Mouse (Mus musculus) bone marrow macrophage, adult 2 months (primary cell): ENCODE data around the gene Tbcd. TPM values are rescaled to one million over a fixed set of nuclear protein-coding genes. Genes with fewer than 3 reads are reported as not detected.

Experiments
- H3K27ac ChIP-seq: 2 replicates; pipeline ENCODE4 v1.5.1; 2012; ENCODE audit warnings: low read depth, low read length; ENCODE audit not compliant: insufficient read depth
- H3K4me1 ChIP-seq: 2 replicates; pipeline ENCODE4 v1.6.1; 2012; ENCODE audit warnings: low read length; ENCODE audit not compliant: control insufficient read depth, insufficient read depth
- H3K4me3 ChIP-seq: 2 replicates; pipeline ENCODE4 v1.5.1; 2012; ENCODE audit warnings: mild to moderate bottlenecking, low read length, moderate library complexity; ENCODE audit not compliant: insufficient read depth
- CTCF ChIP-seq: IDR thresholded peaks from 2 replicates; pipeline ENCODE4 v1.5.1; 2012; ENCODE audit warnings: low read depth, mild to moderate bottlenecking, low read length, moderate library complexity
- POLR2A ChIP-seq: IDR thresholded peaks from 2 replicates; pipeline ENCODE4 v1.6.1; 2012; ENCODE audit warnings: mild to moderate bottlenecking, low read depth, low read length, borderline replicate concordance
- polyA plus RNA-seq: library from polyadenylated mRNA; stranded (reverse); fragments of >200 nt; gene quantifications from 2 replicates; pipeline ENCODE4 v1.2.4, GENCODE M21; 2012; ENCODE audit not compliant: missing spikeins, insufficient read depth, insufficient read length

Gene Tbcd
- polyA plus RNA-seq, 1 experiment = 27.4 TPM

- H3K27ac ChIP-seq = no peak overlapping the region
- TF ChIP-seq CTCF (no peak), POLR2A (no peak)
- H3K4me3 ChIP-seq = no peak overlapping the region
- H3K4me1 ChIP-seq = peaks cover 9% of the 10 kb centered on the region
These were observed 108.0 kb downstream of the Tbcd start for GRCm38 (mm10) chr11:121559527-121560293.

DNA sequence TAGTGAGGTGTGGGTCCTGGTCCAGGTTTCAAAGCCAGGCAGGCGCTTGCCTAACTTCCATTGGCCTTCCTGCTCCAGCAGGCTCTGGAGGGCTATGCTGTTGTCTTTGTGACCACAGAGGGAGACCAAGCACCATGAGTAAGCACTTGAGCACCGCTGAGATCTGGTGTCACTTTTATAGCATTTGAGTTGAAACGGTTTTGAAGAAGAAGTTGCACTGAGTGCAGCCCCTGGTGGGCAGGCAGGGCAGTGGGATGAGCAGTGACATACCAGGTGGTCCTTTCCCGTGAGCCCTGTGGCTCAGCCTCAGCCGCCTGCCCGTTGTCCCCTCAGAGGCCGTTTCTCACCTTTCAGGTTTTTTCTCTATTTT is 108.5 kb downstream of the Tbcd start:
- Histone ChIP-seq H3K27ac (no peak overlapping the region), H3K4me1 (peaks cover 9% of the 10 kb centered on the region), H3K4me3 (no peak overlapping the region)
- TF ChIP-seq POLR2A (no peak), CTCF (no peak)

DNA sequence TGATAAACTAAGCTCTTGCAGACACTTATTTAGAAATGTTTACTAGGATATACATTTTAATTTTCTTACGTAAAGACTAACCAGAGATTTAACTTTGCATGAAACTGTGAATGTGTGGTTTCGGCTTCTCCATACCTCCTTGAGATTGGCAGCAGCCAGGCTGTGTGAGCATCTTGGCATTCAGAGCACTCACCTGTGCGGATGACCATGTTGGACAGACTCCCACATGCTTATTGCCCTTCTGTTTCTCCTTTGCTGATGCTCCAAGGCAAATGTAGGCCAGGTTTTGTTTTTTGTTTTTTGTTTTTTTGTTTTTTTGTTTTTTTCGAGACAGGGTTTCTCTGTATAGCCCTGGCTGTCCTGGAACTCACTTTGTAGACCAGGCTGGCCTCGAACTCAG is 111.6 kb downstream of the Tbcd start:
- Histone ChIP-seq H3K4me1 (peaks cover 9% of the 10 kb centered on the region), H3K27ac (no peak overlapping the region), H3K4me3 (no peak overlapping the region)
- no peak for TF ChIP-seq POLR2A
- no peak for TF ChIP-seq CTCF

DNA sequence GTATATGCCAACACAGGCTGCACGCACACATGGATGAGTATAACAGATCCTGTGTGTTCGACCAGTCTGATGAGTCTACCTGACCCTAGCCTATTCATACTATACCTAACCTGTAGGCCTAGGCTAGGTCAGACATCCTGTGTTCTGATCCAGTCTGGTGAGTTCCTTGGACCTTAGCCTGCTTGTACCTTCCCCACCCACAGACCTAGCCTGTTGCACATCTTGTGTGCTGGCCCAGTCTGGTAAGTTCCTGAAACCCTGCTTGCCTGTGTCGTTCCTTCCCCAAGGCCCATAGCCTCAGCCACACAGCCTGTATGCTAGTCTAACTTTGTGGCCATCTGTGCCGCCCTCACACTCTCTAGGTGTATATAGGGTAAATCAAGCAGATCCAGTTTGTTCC is 112.5 kb downstream of the Tbcd start:
- TF ChIP-seq CTCF = no peak
- TF ChIP-seq POLR2A = no peak
- Histone ChIP-seq H3K27ac (no peak overlapping the region), H3K4me1 (peaks cover 9% of the 10 kb centered on the region), H3K4me3 (no peak overlapping the region)

DNA sequence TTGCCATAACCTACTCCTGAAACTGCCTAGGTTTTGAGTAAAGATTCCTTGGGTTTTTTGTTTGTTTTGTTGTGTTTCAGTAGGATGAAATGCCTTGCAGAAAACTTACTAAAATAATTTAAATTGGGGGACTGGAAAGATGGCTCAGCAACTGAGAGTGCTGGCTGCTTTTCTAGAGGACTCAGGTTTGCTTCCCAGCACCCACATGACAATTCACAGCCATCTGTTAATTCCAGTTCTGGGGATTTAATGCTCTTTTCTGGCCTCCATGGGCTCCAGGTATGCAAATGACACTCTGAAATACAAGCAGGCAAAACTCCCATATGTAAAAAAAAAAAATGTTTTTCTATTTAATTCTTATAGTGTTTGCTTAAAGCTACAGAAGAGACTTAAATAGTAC is 130.1 kb downstream of the Tbcd start:
- Histone ChIP-seq H3K4me1 (no peaks in the 10 kb centered on the region), H3K4me3 (no peak overlapping the region), H3K27ac (no peak overlapping the region)
- no peak for TF ChIP-seq POLR2A
- TF ChIP-seq CTCF = no peak

GRCm38 (mm10) chr11:121597254-121597653 is 145.5 kb downstream of the Tbcd start:
- H3K27ac ChIP-seq = no peak overlapping the region
- no peak overlapping the region for H3K4me3 ChIP-seq
- no peaks in the 10 kb centered on the region; the same call in 1 of the 2 replicates for H3K4me1 ChIP-seq
- no peak for TF ChIP-seq POLR2A
- TF ChIP-seq CTCF = no peak

- Histone ChIP-seq H3K4me1 (no peaks in the 10 kb centered on the region), H3K27ac (no peak overlapping the region), H3K4me3 (no peak overlapping the region)
- TF ChIP-seq POLR2A (no peak), CTCF (no peak)
These were observed 149.7 kb downstream of the Tbcd start for GRCm38 (mm10) chr11:121601422-121601821.

- no peak overlapping the region for H3K27ac ChIP-seq
- no peak overlapping the region for H3K4me3 ChIP-seq
- no peaks in the 10 kb centered on the region for H3K4me1 ChIP-seq
- no peak for TF ChIP-seq POLR2A
- no peak for TF ChIP-seq CTCF
These were observed 153.9 kb downstream of the Tbcd start for GRCm38 (mm10) chr11:121605604-121606003.

DNA sequence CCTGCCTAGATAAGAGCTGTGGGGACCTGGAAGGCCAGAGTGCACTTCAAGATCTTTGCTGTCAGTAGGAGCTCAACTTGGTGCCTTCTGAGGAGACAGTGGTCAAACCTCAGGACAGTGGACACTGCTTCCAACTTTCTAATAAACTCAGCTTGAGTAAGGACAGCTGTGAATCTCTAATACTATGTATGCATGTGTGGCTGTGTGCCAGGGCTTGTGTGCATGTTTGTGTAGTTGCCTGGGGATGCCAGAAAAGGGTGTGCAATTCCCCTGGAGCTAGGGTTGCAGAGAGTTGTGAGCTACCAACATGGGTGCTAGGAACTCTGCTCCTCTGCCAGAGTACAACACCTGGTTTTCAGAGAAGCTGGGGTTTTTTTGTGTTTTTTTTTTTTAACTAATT is 159.2 kb downstream of the Tbcd start:
- TF ChIP-seq CTCF (no peak), POLR2A (no peak)
- Histone ChIP-seq H3K4me3 (no peak overlapping the region), H3K4me1 (no peaks in the 10 kb centered on the region), H3K27ac (no peak overlapping the region)

- Histone ChIP-seq H3K4me3 (no peak overlapping the region), H3K27ac (no peak overlapping the region), H3K4me1 (no peaks in the 10 kb centered on the region)
- TF ChIP-seq POLR2A = no peak
- TF ChIP-seq CTCF = no peak
These were observed 164.3 kb downstream of the Tbcd start for GRCm38 (mm10) chr11:121615961-121616485.
